Mouse (Mus musculus) kidney, embryonic 14.5 days (tissue): ENCODE measurements around the gene Gsn. TPM values are rescaled to one million over a fixed set of nuclear protein-coding genes. Genes with fewer than 3 reads are reported as not detected.

Source experiments
- ATAC-seq: fragments of 200-750 bp; cut with Nextera tagmentation; 2 replicates; pipeline ENCODE4 v1.8.0; 2017; ENCODE audit warnings: moderate number of reproducible peaks, mild to moderate bottlenecking, moderate TSS enrichment, moderate library complexity; ENCODE audit not compliant: low FRiP score, low TSS enrichment
- H3K27ac ChIP-seq: fragments of 300-500 bp; sonication (generic); 2 replicates; pipeline ENCODE4 v1.5.1; 2014; ENCODE audit warnings: low read depth, mild to moderate bottlenecking, low read length, moderate library complexity, mixed read lengths
- H3K27me3 ChIP-seq: fragments of 300-500 bp; sonication (generic); 2 replicates; pipeline ENCODE4 v1.6.1; 2014; ENCODE audit warnings: mild to moderate bottlenecking, low read length; ENCODE audit not compliant: control insufficient read depth, insufficient read depth
- H3K36me3 ChIP-seq: fragments of 300-500 bp; sonication (generic); 2 replicates; pipeline ENCODE4 v1.6.1; 2014; ENCODE audit warnings: low read length, mixed read lengths; ENCODE audit not compliant: control insufficient read depth, insufficient read depth
- H3K4me1 ChIP-seq: fragments of 300-500 bp; sonication (generic); 2 replicates; pipeline ENCODE4 v1.6.1; 2014; ENCODE audit warnings: low read length, mixed read lengths; ENCODE audit not compliant: control insufficient read depth, insufficient read depth
- H3K4me2 ChIP-seq: fragments of 300-500 bp; sonication (generic); replicated peaks from 2 replicates; pipeline ENCODE4 v1.6.1; 2014; ENCODE audit warnings: low read depth, mild to moderate bottlenecking, low read length
- H3K4me3 ChIP-seq: fragments of 300-500 bp; sonication (generic); 2 replicates; pipeline ENCODE4 v1.5.1; 2014; ENCODE audit warnings: mild to moderate bottlenecking, low read length
- H3K9ac ChIP-seq: fragments of 300-500 bp; sonication (generic); 2 replicates; pipeline ENCODE4 v1.6.1; 2014; ENCODE audit warnings: low read depth, mild to moderate bottlenecking, low read length, moderate library complexity
- H3K9me3 ChIP-seq: fragments of 300-500 bp; sonication (generic); 2 replicates; pipeline ENCODE4 v1.6.1; 2016; ENCODE audit warnings: low read length; ENCODE audit not compliant: control insufficient read depth
- WGBS: fragments of 180-500 bp; shearing (Covaris S2); extraction: QIAGEN DNeasy Blood & Tissue Kit; methylation state at CpG from one replicate; pipeline ENCODE4 v1.1.7; 2014; 5-methylcytosine and 5-hydroxymethylcytosine counted together
- polyA plus RNA-seq: library from polyadenylated mRNA; unstranded; fragments of >200 nt; fragmentation: Nextera tagmentation; extraction: Ambion mirVana; gene quantifications from 2 replicates; pipeline ENCODE4 v1.2.1, GENCODE M21; 2014

The Gsn gene
- polyA plus RNA-seq, 1 experiment from 2014 or later, result 84.2 TPM

GRCm38 (mm10) chr2:35278371-35279210 is 22.4 kb downstream of the Gsn start:
- H3K4me1 ChIP-seq, result no peaks in the 10 kb centered on the region; the same call in 1 of the 2 replicates
- H3K4me2 ChIP-seq, result no peak overlapping the region
- no peak overlapping the region for H3K9ac ChIP-seq
- no peak overlapping the region for H3K4me3 ChIP-seq
- WGBS, result 89% methylated on average over 7 of the region's 7 CpGs
- ATAC-seq, result no peak
- peaks cover 6% of the 10 kb centered on the region; the same call in 1 of the 2 replicates for H3K27me3 ChIP-seq
- H3K27ac ChIP-seq, result no peak overlapping the region
- H3K36me3 ChIP-seq, result no peaks in the 10 kb centered on the region
- H3K9me3 ChIP-seq, result no peaks in the 10 kb centered on the region

- H3K9me3 ChIP-seq, result no peaks in the 10 kb centered on the region
- H3K27me3 ChIP-seq, result peaks cover 6% of the 10 kb centered on the region; the same call in 1 of the 2 replicates
- no peaks in the 10 kb centered on the region for H3K36me3 ChIP-seq
- H3K4me3 ChIP-seq, result no peak overlapping the region
- no peak overlapping the region for H3K27ac ChIP-seq
- no peak for ATAC-seq
- H3K4me2 ChIP-seq, result no peak overlapping the region
- 60% methylated on average over 3 of the region's 3 CpGs for WGBS
- H3K4me1 ChIP-seq, result no peaks in the 10 kb centered on the region
- H3K9ac ChIP-seq, result no peak overlapping the region
These were observed 23.8 kb downstream of the Gsn start for GRCm38 (mm10) chr2:35280001-35280400.

- no peak overlapping the region for H3K27ac ChIP-seq
- H3K9ac ChIP-seq, result peak overlapping the region; percentile 29
- peak overlapping the region; percentile 64 for H3K4me2 ChIP-seq
- 2% methylated on average over 32 of the region's 32 CpGs for WGBS
- H3K4me1 ChIP-seq, result no peaks in the 10 kb centered on the region
- ATAC-seq, result peak; percentile 67
- peak overlapping the region; percentile 37 for H3K4me3 ChIP-seq
- H3K9me3 ChIP-seq, result no peaks in the 10 kb centered on the region
- H3K27me3 ChIP-seq, result peaks cover 6% of the 10 kb centered on the region; the same call in 1 of the 2 replicates
- H3K36me3 ChIP-seq, result no peaks in the 10 kb centered on the region
These were observed 26.0 kb downstream of the Gsn start for GRCm38 (mm10) chr2:35282214-35282613.

GRCm38 (mm10) chr2:35283997-35284396 is 27.8 kb downstream of the Gsn start:
- ATAC-seq, result 0 out of 2 replicates have a peak, but pooled peaks have one; percentile 9
- H3K9me3 ChIP-seq, result no peaks in the 10 kb centered on the region

GRCm38 (mm10) chr2:35285209-35285608 is 29.0 kb downstream of the Gsn start:
- no peak for ATAC-seq
- H3K9ac ChIP-seq, result no peak overlapping the region
- no peak overlapping the region for H3K27ac ChIP-seq
- H3K4me3 ChIP-seq, result no peak overlapping the region
- WGBS, result 78% methylated on average over 5 of the region's 5 CpGs
- H3K27me3 ChIP-seq, result peaks cover 6% of the 10 kb centered on the region; the same call in 1 of the 2 replicates
- H3K4me2 ChIP-seq, result no peak overlapping the region
- H3K36me3 ChIP-seq, result no peaks in the 10 kb centered on the region
- H3K4me1 ChIP-seq, result no peaks in the 10 kb centered on the region
- no peaks in the 10 kb centered on the region for H3K9me3 ChIP-seq

More at GRCm38 (mm10) chr2:35283997-35284396, 27.8 kb downstream of the Gsn start:
- 72% methylated on average over 4 of the region's 4 CpGs for WGBS
- no peaks in the 10 kb centered on the region for H3K4me1 ChIP-seq
- no peak overlapping the region for H3K4me2 ChIP-seq
- no peak overlapping the region for H3K9ac ChIP-seq
- no peak overlapping the region for H3K27ac ChIP-seq
- H3K4me3 ChIP-seq, result no peak overlapping the region
- H3K36me3 ChIP-seq, result no peaks in the 10 kb centered on the region
- peaks cover 6% of the 10 kb centered on the region; the same call in 1 of the 2 replicates for H3K27me3 ChIP-seq

GRCm38 (mm10) chr2:35287017-35287620 is 30.9 kb downstream of the Gsn start:
- H3K36me3 ChIP-seq, result no peaks in the 10 kb centered on the region
- no peak overlapping the region for H3K9ac ChIP-seq
- no peak overlapping the region for H3K27ac ChIP-seq
- 79% methylated on average over 12 of the region's 12 CpGs for WGBS
- H3K27me3 ChIP-seq, result peaks cover 3% of the 10 kb centered on the region; the same call in 1 of the 2 replicates
- H3K4me3 ChIP-seq, result no peak overlapping the region
- H3K4me1 ChIP-seq, result no peaks in the 10 kb centered on the region
- no peak overlapping the region for H3K4me2 ChIP-seq
- no peaks in the 10 kb centered on the region for H3K9me3 ChIP-seq
- ATAC-seq, result no peak

- H3K4me1 ChIP-seq, result no peaks in the 10 kb centered on the region
- H3K4me3 ChIP-seq, result no peak overlapping the region
- H3K27ac ChIP-seq, result no peak overlapping the region
- no peaks in the 10 kb centered on the region for H3K27me3 ChIP-seq
- H3K9ac ChIP-seq, result no peak overlapping the region
- peak; percentile 21; the same call in 1 of the 2 replicates for ATAC-seq
- WGBS, result 45% methylated on average over 13 of the region's 13 CpGs
- H3K4me2 ChIP-seq, result no peak overlapping the region
- no peaks in the 10 kb centered on the region for H3K9me3 ChIP-seq
- H3K36me3 ChIP-seq, result no peaks in the 10 kb centered on the region
These were observed 32.8 kb downstream of the Gsn start for GRCm38 (mm10) chr2:35288758-35289635.

GRCm38 (mm10) chr2:35291856-35292255 is 35.7 kb downstream of the Gsn start:
- Histone ChIP-seq H3K4me3 (no peak overlapping the region), H3K27me3 (no peaks in the 10 kb centered on the region), H3K4me1 (no peaks in the 10 kb centered on the region), H3K4me2 (no peak overlapping the region), H3K27ac (no peak overlapping the region), H3K9ac (no peak overlapping the region), H3K36me3 (no peaks in the 10 kb centered on the region), H3K9me3 (no peaks in the 10 kb centered on the region)
- ATAC-seq, result no peak
- WGBS, result 16% methylated on average over 3 of the region's 3 CpGs
